Mouse (Mus musculus): ENCODE results near the gene Tomm6. TPM values are rescaled to one million over a fixed set of nuclear protein-coding genes. Genes with fewer than 3 reads are reported as not detected.
A peak's percentile ranks its signal among the peaks of the same experiment; 100 is the strongest.

Tomm6 gene
- polyA plus RNA-seq, 1 experiment from 2014 or later = 379 TPM

GRCm38 (mm10) chr17:47707961-47708360, 19.8 kb upstream of the Tomm6 start:
- H3K4me3 ChIP-seq = no peak overlapping the region
- H3K27me3 ChIP-seq (ENCODE audit: poor library complexity, severe bottlenecking) = peaks cover 30% of the 10 kb centered on the region
- 90% methylated on average over 3 of the region's 3 CpGs for WGBS
- no peaks in the 10 kb centered on the region for H3K9me3 ChIP-seq
- no peak for DNase-seq (ENCODE audit: extremely low spot score, low spot score)
- H3K4me1 ChIP-seq = peaks cover 22% of the 10 kb centered on the region
- H3K27ac ChIP-seq = no peak overlapping the region
- H3K36me3 ChIP-seq (replicated peaks) = peaks cover 16% of the 10 kb centered on the region

GRCm38 (mm10) chr17:47706196-47706595, 18.0 kb upstream of the Tomm6 start:
- H3K27me3 ChIP-seq (ENCODE audit: poor library complexity, severe bottlenecking) = peaks cover 48% of the 10 kb centered on the region
- WGBS = 79% methylated on average over 1 of the region's 1 CpGs
- no peak for DNase-seq (ENCODE audit: extremely low spot score, low spot score)
- H3K4me3 ChIP-seq = no peak overlapping the region
- H3K9me3 ChIP-seq = no peaks in the 10 kb centered on the region
- peaks cover 33% of the 10 kb centered on the region for H3K36me3 ChIP-seq (replicated peaks)
- H3K27ac ChIP-seq = no peak overlapping the region
- H3K4me1 ChIP-seq = peaks cover 25% of the 10 kb centered on the region

DNA sequence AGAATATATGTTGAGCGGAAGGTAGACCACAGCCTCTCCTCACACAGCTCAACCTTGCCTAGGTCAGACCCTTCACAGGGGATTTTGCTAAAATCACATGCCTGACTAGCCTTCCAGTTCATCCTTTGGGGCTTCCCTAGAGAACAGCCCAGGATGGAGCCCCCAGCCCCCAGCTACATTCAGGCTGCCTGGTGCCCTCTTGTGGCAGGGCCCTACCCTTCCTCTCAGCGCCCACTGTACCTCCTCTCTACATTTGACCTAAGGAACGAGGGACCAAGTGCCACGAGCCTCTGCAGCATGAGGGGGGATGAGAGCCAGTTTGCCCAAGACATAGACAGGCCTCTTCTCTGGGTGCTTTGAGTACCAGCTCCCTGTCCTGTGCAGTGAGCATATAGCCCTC, 16.5 kb upstream of the Tomm6 start:
- no peak overlapping the region for H3K4me3 ChIP-seq
- H3K4me1 ChIP-seq = peaks cover 25% of the 10 kb centered on the region
- peaks cover 50% of the 10 kb centered on the region for H3K27me3 ChIP-seq (ENCODE audit: poor library complexity, severe bottlenecking)
- no peaks in the 10 kb centered on the region for H3K9me3 ChIP-seq
- WGBS = 80% methylated on average over 4 of the region's 4 CpGs
- DNase-seq (ENCODE audit: extremely low spot score, low spot score) = no peak
- no peak overlapping the region for H3K27ac ChIP-seq
- H3K36me3 ChIP-seq (replicated peaks) = peaks cover 45% of the 10 kb centered on the region

DNA sequence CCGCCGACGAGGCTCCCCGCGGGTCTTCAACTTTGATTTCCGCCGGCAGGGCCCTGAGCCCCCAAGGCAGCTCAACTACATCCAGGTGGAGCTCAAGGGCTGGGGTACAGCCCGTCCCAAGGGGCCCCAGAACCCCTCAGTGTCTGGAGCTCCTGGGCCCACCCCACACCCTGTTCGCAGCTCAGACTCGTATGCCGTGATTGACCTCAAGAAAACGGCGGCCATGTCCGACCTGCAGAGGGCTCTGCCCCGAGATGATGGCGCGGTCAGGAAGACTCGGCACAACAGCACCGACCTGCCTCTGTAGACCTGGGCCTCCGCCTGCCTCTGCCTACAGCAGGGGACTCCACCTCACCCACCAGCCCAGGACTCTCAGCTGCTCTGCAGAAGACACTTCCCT, 15.4 kb upstream of the Tomm6 start:
- no peak for DNase-seq (ENCODE audit: extremely low spot score, low spot score)
- Histone ChIP-seq H3K27ac (0 out of 2 replicates have a peak overlapping the region, but pooled peaks have one; percentile 58), H3K36me3 (replicated peaks) (peaks cover 57% of the 10 kb centered on the region), H3K27me3 (ENCODE audit: poor library complexity, severe bottlenecking) (peaks cover 50% of the 10 kb centered on the region), H3K4me3 (peak overlapping the region; percentile 20), H3K4me1 (peaks cover 25% of the 10 kb centered on the region), H3K9me3 (no peaks in the 10 kb centered on the region)
- 30% methylated on average over 20 of the region's 20 CpGs for WGBS

DNA sequence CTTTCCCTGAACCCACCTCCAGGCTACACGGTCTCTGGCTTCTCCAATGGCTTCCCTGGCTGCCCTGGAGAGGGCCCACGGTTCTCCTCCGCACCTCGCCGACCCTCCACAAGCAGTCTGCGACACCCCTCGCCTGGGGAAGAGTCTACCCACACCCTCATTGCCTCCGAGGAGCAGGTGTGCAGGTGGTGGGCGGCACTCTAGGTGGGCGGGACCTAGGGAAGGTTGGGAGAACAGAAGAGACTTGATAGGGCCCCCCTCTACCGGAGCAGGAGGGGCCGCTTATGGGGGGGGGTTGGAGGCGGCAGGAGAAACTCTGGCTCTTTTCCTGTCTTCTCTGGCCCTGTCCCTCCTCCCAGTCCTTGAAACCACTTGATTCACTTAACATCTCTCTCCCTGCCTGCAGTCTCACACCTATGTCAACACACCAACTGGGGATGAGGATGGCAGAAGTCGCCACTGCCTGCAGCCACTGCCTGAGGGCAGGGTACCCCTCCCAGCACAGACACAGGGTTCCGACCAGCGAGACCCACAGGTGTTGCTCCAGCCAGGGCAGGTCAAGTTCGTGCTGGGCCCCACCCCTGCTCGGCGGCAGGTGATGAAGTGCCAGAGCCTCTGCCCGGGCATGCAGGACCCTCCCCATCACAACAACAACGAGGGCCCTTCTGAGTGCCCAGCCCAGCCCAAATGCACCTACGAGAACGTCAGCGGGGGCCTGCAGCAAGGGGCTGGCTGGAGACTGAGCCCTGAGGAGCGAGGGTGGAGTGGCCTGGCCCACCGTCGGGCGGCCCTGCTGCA, 14.6 kb upstream of the Tomm6 start:
- H3K27me3 ChIP-seq (ENCODE audit: poor library complexity, severe bottlenecking) = peaks cover 50% of the 10 kb centered on the region
- H3K4me1 ChIP-seq = peaks cover 25% of the 10 kb centered on the region
- 42% methylated on average over 28 of the region's 28 CpGs for WGBS
- H3K36me3 ChIP-seq (replicated peaks) = peaks cover 62% of the 10 kb centered on the region
- peak overlapping the region; percentile 20; the same call in 1 of the 2 replicates for H3K4me3 ChIP-seq
- H3K9me3 ChIP-seq = no peaks in the 10 kb centered on the region
- no peak for DNase-seq (ENCODE audit: extremely low spot score, low spot score)
- 0 out of 2 replicates have a peak overlapping the region, but pooled peaks have one; percentile 58 for H3K27ac ChIP-seq

- H3K27ac ChIP-seq = no peak overlapping the region
- peaks cover 58% of the 10 kb centered on the region for H3K27me3 ChIP-seq (ENCODE audit: poor library complexity, severe bottlenecking)
- WGBS = 87% methylated on average over 9 of the region's 9 CpGs
- peaks cover 64% of the 10 kb centered on the region for H3K36me3 ChIP-seq (replicated peaks)
- no peaks in the 10 kb centered on the region for H3K9me3 ChIP-seq
- DNase-seq (ENCODE audit: extremely low spot score, low spot score) = no peak
- H3K4me1 ChIP-seq = peaks cover 22% of the 10 kb centered on the region
- no peak overlapping the region for H3K4me3 ChIP-seq
These were observed 13.6 kb upstream of the Tomm6 start for GRCm38 (mm10) chr17:47701793-47702192.

DNA sequence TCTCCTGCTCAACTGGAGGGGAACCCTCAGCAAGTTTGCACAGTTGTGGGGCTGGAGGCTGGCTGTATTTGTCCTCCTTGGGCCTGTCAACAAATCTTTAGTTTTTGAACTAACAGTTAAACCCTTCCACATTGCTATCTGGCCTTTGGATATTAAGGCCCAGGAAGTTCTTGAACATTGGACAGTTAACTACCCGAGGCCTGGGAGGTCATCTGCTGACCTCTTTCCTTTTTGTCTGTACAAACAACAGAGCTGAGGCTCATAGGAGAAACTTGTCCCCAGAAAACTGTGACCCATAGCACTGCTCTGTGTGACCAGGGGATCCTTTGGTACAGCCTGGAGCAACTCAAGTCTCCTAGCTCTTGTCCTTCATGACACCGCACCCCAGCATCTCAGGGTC, 10.9 kb upstream of the Tomm6 start:
- Histone ChIP-seq H3K4me3 (no peak overlapping the region), H3K36me3 (replicated peaks) (peaks cover 59% of the 10 kb centered on the region), H3K27ac (no peak overlapping the region), H3K27me3 (ENCODE audit: poor library complexity, severe bottlenecking) (peaks cover 50% of the 10 kb centered on the region), H3K4me1 (peaks cover 27% of the 10 kb centered on the region), H3K9me3 (no peaks in the 10 kb centered on the region)
- 82% methylated on average over 2 of the region's 2 CpGs for WGBS
- DNase-seq (ENCODE audit: extremely low spot score, low spot score) = no peak

DNA sequence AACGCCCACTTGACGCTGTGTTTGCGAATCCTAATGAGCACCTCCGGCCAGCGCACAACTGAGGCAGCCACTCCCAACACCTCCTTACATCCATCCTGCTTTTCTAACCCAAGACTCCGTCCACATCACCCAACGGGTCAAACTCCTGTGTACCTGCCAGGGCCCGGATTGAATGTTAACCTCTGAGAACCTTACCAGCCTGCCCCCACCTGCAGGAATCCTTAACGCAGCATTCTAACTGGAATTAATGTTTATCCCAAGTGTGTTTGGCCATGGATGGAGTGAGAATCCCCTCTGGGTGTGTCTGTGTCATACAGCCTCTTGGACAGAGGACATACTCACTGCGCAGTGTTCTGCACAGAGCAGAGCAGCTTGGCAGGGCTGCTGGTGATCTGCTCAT, 10.0 kb upstream of the Tomm6 start:
- Histone ChIP-seq H3K27me3 (ENCODE audit: poor library complexity, severe bottlenecking) (peaks cover 50% of the 10 kb centered on the region), H3K4me1 (peaks cover 30% of the 10 kb centered on the region), H3K27ac (no peak overlapping the region), H3K36me3 (replicated peaks) (peaks cover 51% of the 10 kb centered on the region), H3K9me3 (no peaks in the 10 kb centered on the region), H3K4me3 (no peak overlapping the region)
- 87% methylated on average over 10 of the region's 10 CpGs for WGBS
- no peak for DNase-seq (ENCODE audit: extremely low spot score, low spot score)

DNA sequence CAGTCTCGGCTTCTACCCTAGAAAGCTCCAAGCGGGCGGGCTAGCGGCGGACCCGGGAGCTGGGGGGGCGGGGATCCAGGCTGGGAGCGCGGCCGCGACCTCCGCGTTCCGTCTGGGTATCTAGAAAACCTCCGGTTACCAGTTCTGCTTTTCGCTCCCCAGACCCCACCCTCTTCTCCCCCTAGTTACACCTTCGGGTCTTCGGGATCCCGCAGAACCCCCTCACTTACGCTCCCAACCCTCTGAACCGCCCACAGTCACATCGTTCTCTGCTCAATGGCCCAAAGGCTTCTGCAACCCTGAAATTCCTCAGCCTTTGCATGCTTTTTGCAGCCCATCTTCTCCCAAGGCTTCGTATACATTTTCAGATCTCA, 7.1 kb upstream of the Tomm6 start:
- Histone ChIP-seq H3K9me3 (no peaks in the 10 kb centered on the region), H3K4me1 (peaks cover 22% of the 10 kb centered on the region), H3K27ac (peak overlapping the region; percentile 91), H3K4me3 (peak overlapping the region; percentile 78), H3K36me3 (replicated peaks) (peaks cover 25% of the 10 kb centered on the region), H3K27me3 (ENCODE audit: poor library complexity, severe bottlenecking) (peaks cover 57% of the 10 kb centered on the region)
- no peak for DNase-seq (ENCODE audit: extremely low spot score, low spot score)
- under 1% methylated on average over 23 of the region's 23 CpGs for WGBS

GRCm38 (mm10) chr17:47694503-47695336, 6.5 kb upstream of the Tomm6 start, which contains the start of gene Prickle4:
Prickle4 (minus strand) TSS chr17:47694736.
- H3K4me1 ChIP-seq = peaks cover 26% of the 10 kb centered on the region
- H3K27ac ChIP-seq = peak within 1 kb of the TSS; percentile 91
- DNase-seq (ENCODE audit: extremely low spot score, low spot score) = peak; percentile 98
- H3K4me3 ChIP-seq = peak within 1 kb of the TSS; percentile 78
- H3K36me3 ChIP-seq (replicated peaks) = peaks cover 19% of the 10 kb centered on the region
- peaks cover 63% of the 10 kb centered on the region for H3K27me3 ChIP-seq (ENCODE audit: poor library complexity, severe bottlenecking)
- WGBS = under 1% methylated on average over 82 of the region's 82 CpGs
- no peaks in the 10 kb centered on the region for H3K9me3 ChIP-seq

DNA sequence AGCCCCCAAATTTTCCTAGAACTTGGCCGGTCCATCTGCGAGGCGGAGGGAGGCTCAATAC, 6.1 kb upstream of the Tomm6 start, which contains the start of gene Gm21981:
Gene Gm21981, minus strand, starts transcription at position 14 of the 61 bp plus-strand sequence.
- 0% methylated on average over 3 of the region's 3 CpGs for WGBS
- no peak for DNase-seq (ENCODE audit: extremely low spot score, low spot score)
- H3K27ac ChIP-seq = peak within 1 kb of the TSS; percentile 91
- H3K4me1 ChIP-seq = peaks cover 31% of the 10 kb centered on the region
- peaks cover 67% of the 10 kb centered on the region for H3K27me3 ChIP-seq (ENCODE audit: poor library complexity, severe bottlenecking)
- peak within 1 kb of the TSS; percentile 78 for H3K4me3 ChIP-seq
- no peaks in the 10 kb centered on the region for H3K9me3 ChIP-seq
- peaks cover 15% of the 10 kb centered on the region for H3K36me3 ChIP-seq (replicated peaks)

DNA sequence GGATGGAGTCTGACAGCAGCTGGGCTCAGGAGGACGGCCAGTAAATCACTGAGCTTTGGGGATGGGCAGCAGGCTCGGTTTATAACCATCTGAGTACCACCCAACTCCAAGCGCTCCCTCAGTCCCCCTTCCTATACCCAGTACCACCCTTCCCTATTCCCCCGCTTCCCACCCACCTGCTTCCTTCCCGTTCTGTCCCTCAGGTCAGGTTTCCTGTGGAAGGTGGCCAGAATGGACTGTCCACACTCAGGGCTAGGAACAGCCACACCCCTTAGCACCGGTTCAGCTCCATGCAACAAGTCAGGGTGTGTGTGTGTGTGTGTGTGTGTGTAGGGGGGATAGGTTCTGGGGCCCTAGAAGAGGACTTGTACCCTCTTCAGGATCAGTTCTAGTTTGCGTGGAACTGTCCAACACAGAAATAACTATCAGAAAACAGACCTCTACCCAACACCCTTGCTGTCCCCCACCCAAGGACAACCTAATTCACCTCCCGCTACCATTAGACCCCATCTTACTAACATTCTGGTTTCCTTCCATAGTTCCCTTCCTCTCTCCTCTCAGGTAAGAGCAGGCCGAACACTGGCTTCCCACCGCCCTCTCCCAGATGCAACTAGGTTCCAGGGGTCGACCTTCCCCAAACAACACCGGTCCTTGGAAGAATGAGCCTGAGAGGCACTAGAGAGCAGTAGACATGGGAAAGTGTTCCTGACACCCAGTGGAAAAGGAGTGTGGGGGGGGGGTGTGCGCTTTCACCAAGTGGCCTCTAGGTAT, 5.7 kb upstream of the Tomm6 start:
- 37% methylated on average over 13 of the region's 13 CpGs for WGBS
- H3K27ac ChIP-seq = peak overlapping the region; percentile 91
- H3K9me3 ChIP-seq = no peaks in the 10 kb centered on the region
- peaks cover 35% of the 10 kb centered on the region for H3K4me1 ChIP-seq
- no peak for DNase-seq (ENCODE audit: extremely low spot score, low spot score)
- H3K4me3 ChIP-seq = peak overlapping the region; percentile 78
- H3K36me3 ChIP-seq (replicated peaks) = peaks cover 11% of the 10 kb centered on the region
- H3K27me3 ChIP-seq (ENCODE audit: poor library complexity, severe bottlenecking) = peaks cover 69% of the 10 kb centered on the region

DNA sequence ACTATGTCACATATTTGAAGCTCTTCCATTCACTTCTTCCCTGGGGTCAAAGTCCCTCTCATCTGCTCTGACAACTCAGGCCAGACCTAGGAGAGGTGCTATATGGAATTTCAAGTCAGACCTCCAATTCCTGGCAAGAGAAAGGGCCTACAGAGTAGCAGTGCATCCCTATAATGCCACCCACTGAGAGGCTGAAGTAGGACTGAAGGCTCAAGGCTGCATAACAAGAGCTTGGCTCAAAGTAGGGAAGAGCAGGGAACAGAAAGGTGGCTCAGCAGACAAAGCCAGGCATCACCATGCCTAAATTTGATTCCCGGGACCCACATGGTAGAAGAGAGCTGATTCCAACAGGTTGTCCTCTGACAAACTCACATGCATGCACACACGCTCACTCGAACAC, 3.5 kb upstream of the Tomm6 start:
- H3K27me3 ChIP-seq (ENCODE audit: poor library complexity, severe bottlenecking) = peaks cover 60% of the 10 kb centered on the region
- H3K4me1 ChIP-seq = peaks cover 49% of the 10 kb centered on the region
- no peaks in the 10 kb centered on the region for H3K9me3 ChIP-seq

More for the DNA sequence above, 3.5 kb upstream of the Tomm6 start:
- no peak overlapping the region for H3K27ac ChIP-seq
- no peak for DNase-seq (ENCODE audit: extremely low spot score, low spot score)
- no peak overlapping the region for H3K4me3 ChIP-seq
- H3K36me3 ChIP-seq (replicated peaks) = no peaks in the 10 kb centered on the region
- WGBS = 96% methylated on average over 3 of the region's 3 CpGs
